Mouse (Mus musculus) embryonic facial prominence, embryonic 10.5 days (tissue): ENCODE measurements around the gene Tmem102. TPM values are rescaled to one million over a fixed set of nuclear protein-coding genes. Genes with fewer than 3 reads are reported as not detected.

ENCODE experiments used
- DNase-seq: peaks from one replicate; pipeline ENCODE4 v3.0.0-alpha.2; 2017; ENCODE audit warnings: low spot score
- H3K27ac ChIP-seq: fragments of 300-500 bp; sonication (generic); replicated peaks from 2 replicates; pipeline ENCODE4 v1.5.1; 2016; ENCODE audit warnings: mild to moderate bottlenecking
- H3K27me3 ChIP-seq: fragments of 300-500 bp; sonication (generic); replicated peaks from 2 replicates; pipeline ENCODE4 v1.6.1; 2016; ENCODE audit warnings: low read depth, mild to moderate bottlenecking; ENCODE audit not compliant: poor library complexity, severe bottlenecking
- H3K36me3 ChIP-seq: fragments of 300-500 bp; sonication (generic); replicated peaks from 2 replicates; pipeline ENCODE4 v1.6.1; 2016; ENCODE audit warnings: mild to moderate bottlenecking, moderate library complexity
- H3K4me1 ChIP-seq: fragments of 300-500 bp; sonication (generic); 2 replicates; pipeline ENCODE4 v1.6.1; 2016
- H3K4me3 ChIP-seq: fragments of 300-500 bp; sonication (generic); 2 replicates; pipeline ENCODE4 v1.5.1; 2016; ENCODE audit warnings: mild to moderate bottlenecking, moderate library complexity
- H3K9me3 ChIP-seq: fragments of 300-500 bp; sonication (generic); 2 replicates; pipeline ENCODE4 v1.6.1; 2016; ENCODE audit warnings: mild to moderate bottlenecking
- WGBS: fragments of 180-500 bp; shearing (Covaris S2); methylation state at CpG from one replicate; pipeline ENCODE4 v1.1.7; 2016; 5-methylcytosine and 5-hydroxymethylcytosine counted together
- polyA plus RNA-seq: library from polyadenylated mRNA; unstranded; fragments of >200 nt; fragmentation: Nextera tagmentation; extraction: Ambion mirVana; gene quantifications from 2 replicates; pipeline ENCODE4 v1.2.1, GENCODE M21; 2016

Gene Tmem102
- 2.1 and 2.7 TPM in 2 replicates for polyA plus RNA-seq

DNA sequence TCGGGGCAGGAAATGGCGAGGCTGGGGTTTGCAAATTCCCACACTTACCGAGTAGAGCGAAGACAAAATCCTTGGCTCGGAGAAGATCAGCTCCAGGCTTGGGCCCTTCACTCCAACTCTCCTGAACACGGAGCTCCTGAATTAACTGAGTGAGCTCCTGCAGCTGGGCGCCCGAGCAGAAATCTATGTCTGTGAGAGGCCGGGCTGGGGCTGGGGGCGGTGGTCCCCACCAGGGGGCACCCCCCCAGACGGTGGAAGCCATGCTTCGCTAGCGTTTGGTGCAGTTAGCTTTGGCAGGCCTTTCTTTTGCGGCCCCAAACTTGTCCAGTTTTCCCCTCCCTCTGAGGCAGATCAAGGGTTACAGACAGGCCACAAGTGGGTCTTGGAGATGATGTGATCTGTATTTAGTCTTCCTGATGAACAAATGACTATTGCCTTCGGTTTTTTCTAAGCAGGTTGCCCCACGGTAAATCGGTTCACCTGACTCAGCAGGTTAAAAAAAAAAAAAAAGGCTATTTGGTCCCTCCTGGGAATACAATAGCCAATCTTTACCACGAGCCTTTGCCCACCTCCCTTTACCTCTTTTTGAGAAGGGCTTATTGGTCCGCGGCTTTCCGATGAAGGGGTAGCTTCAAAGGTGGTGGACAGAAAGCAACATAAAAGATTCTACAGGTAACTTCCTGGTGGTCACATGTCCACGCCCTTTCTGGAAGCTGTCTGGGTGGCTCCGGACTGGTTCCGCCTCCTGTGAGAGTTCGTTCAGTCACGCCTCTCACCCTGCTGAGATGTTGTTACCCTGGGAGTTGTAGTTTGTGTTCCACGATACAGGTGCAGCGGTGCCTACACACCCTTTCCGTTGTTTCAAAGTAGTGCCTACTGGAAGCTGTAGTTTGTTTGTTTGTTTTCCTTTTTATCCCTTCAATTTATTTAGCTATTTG is at the start of gene Tmem102:
Gene Tmem102, minus strand, starts transcription at position 653 of the 938 bp plus-strand sequence.
- DNase-seq: peak; percentile 37
- H3K9me3 ChIP-seq: no peaks in the 10 kb centered on the region; the same call in 1 of the 2 replicates
- H3K27me3 ChIP-seq: peaks cover 73% of the 10 kb centered on the region
- H3K27ac ChIP-seq: no peak within 1 kb of the TSS
- H3K4me3 ChIP-seq: peak within 1 kb of the TSS; percentile 67
- H3K36me3 ChIP-seq: no peaks in the 10 kb centered on the region
- WGBS: 4% methylated on average over 29 of the region's 29 CpGs
- H3K4me1 ChIP-seq: peaks cover 49% of the 10 kb centered on the region

DNA sequence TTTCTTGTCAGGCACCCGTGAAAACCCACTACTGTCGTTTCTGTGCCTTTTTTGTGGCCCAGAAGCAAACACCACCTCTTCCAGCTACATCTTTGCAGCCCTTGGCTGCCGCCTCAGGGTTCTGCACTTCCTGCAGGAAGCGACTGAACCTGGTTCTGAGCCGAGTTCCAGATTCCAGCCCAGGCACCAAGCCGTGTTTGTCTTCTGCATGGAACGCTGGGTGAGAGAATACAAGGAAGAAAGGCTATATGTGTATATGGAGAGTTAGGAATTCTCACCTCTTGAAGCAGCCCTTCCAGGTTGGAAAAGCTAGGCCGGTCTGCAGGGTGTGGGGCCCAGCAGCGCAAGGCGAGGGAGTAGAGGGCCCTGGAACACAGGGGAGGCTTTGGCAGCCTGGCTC is 49.3 kb upstream of the Tmem102 start:
- peaks cover 39% of the 10 kb centered on the region for H3K27me3 ChIP-seq
- H3K4me3 ChIP-seq: no peak overlapping the region
- peaks cover 27% of the 10 kb centered on the region for H3K4me1 ChIP-seq
- no peak for DNase-seq
- peaks cover 35% of the 10 kb centered on the region for H3K36me3 ChIP-seq
- 86% methylated on average over 10 of the region's 10 CpGs for WGBS
- H3K27ac ChIP-seq: peak overlapping the region; percentile 52; the same call in 1 of the 2 replicates
- H3K9me3 ChIP-seq: no peaks in the 10 kb centered on the region

DNA sequence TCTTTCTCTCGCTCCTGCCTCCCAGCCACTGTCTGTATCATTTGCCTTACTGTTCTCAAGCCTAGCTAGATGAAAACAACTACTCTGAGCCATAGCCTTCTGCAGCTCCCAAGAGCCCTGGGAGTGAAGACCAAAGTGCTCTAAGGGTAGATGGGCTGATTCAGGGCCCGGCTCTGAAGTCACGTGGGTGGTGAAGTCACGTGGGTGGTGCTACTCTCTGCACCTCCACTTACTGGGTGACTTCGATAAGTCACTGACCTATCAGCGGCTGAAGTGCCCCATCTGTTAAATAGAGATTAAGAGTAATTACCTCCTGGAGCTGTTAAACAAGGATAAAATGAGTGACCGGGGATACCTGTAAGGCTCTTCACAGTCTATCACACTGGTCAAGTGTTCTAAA is 48.6 kb upstream of the Tmem102 start:
- H3K27me3 ChIP-seq: peaks cover 32% of the 10 kb centered on the region
- 0 out of 2 replicates have a peak overlapping the region, but pooled peaks have one; percentile 41 for H3K27ac ChIP-seq
- 77% methylated on average over 7 of the region's 7 CpGs for WGBS
- 0 out of 2 replicates have a peak overlapping the region, but pooled peaks have one; percentile 14 for H3K4me3 ChIP-seq
- DNase-seq: no peak
- H3K36me3 ChIP-seq: peaks cover 42% of the 10 kb centered on the region
- peaks cover 27% of the 10 kb centered on the region for H3K4me1 ChIP-seq
- no peaks in the 10 kb centered on the region for H3K9me3 ChIP-seq

DNA sequence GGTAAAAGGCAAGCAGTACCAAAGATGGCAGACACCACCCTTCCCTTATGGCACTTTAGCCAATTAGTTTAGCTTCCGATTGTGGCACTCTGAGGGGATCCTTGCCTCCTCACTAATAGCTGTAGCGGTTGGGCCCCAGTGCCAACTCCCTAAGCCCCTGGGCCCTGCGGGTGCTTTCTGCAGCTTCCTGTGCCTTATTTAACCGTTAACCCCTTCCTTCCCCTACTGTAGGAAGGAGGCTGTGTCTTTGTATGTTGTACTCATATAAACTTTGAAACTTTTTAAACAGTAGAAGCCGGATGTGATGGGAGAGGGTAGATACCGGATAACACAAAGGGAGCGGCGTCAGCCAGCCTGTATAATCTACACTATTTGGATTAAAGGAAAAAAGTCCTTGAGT is 45.3 kb upstream of the Tmem102 start:
- Histone ChIP-seq H3K27ac (no peak overlapping the region), H3K27me3 (0 out of 2 replicates have a peak, but pooled peaks cover under 1% of the 10 kb centered on the region), H3K9me3 (no peaks in the 10 kb centered on the region), H3K36me3 (peaks cover 57% of the 10 kb centered on the region), H3K4me1 (peaks cover 47% of the 10 kb centered on the region), H3K4me3 (no peak overlapping the region)
- DNase-seq: no peak
- 79% methylated on average over 8 of the region's 8 CpGs for WGBS

DNA sequence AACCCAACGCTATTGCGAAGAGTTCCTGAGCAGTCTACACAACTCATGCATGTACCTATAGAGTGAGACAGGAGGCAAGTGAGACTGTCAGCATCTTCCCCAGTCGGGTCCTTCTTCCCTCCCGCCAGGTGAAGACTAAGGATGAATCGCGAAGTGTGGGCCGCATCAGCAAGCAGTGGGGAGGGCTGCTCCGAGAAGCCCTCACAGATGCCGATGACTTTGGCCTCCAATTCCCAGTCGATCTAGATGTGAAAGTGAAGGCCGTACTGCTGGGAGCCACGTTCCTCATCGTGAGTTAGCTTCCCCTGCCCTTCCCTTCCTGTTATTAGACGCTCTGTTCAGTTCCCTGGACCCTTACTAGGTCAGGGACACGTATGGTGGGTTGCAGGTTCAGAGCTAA is 44.5 kb upstream of the Tmem102 start:
- Histone ChIP-seq H3K4me1 (peaks cover 46% of the 10 kb centered on the region), H3K9me3 (no peaks in the 10 kb centered on the region), H3K36me3 (peaks cover 57% of the 10 kb centered on the region), H3K4me3 (no peak overlapping the region), H3K27me3 (no peaks in the 10 kb centered on the region), H3K27ac (no peak overlapping the region)
- 93% methylated on average over 15 of the region's 15 CpGs for WGBS
- DNase-seq: no peak

DNA sequence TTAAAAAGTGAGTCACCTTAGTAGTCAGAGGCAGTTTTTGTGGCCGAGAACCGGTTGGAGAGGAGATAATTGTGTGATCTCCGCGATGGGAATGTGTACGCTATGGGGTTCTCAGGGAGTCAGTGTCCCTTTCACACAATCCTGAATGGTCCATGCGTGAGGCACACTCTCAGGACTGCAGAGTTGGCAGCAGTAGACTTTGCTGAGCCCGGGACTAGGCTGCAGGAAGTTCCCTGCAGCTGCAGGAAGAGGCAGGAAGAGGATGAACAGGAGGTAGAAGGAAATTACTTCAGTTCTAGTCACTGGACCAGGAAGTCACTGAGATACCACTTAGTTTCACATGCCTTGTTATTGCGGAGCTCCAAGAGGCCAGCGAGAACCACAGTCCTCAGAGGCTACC is 43.7 kb upstream of the Tmem102 start:
- H3K4me1 ChIP-seq: peaks cover 46% of the 10 kb centered on the region
- no peaks in the 10 kb centered on the region for H3K27me3 ChIP-seq
- H3K27ac ChIP-seq: no peak overlapping the region
- 93% methylated on average over 9 of the region's 9 CpGs for WGBS
- H3K9me3 ChIP-seq: no peaks in the 10 kb centered on the region
- H3K36me3 ChIP-seq: peaks cover 57% of the 10 kb centered on the region
- peak overlapping the region; percentile 21; the same call in 1 of the 2 replicates for H3K4me3 ChIP-seq
- no peak for DNase-seq

DNA sequence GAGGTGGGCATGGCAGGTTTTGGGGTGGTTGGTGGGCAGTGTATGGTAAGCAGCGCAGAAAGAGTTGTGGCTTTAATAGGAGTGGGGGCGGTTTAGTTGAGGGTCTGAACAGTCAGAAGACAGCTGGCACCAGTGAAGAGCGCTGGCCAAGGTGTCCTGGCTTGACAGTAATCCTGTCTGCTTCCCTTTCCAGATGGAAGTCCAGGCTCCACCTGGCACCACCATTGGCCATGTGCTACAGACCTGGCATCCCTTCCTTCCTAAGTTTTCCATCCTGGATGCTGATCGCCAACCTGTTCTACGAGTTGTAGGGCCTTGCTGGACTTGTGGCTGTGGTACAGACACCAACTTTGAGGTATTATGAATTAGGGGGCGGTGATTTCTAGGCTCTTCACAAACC is 42.6 kb upstream of the Tmem102 start:
- H3K4me3 ChIP-seq: peak overlapping the region; percentile 79
- H3K27me3 ChIP-seq: no peaks in the 10 kb centered on the region
- 92% methylated on average over 6 of the region's 6 CpGs for WGBS
- DNase-seq: no peak
- peak overlapping the region; percentile 94; the same call in 1 of the 2 replicates for H3K27ac ChIP-seq
- H3K4me1 ChIP-seq: peaks cover 39% of the 10 kb centered on the region
- H3K36me3 ChIP-seq: peaks cover 55% of the 10 kb centered on the region
- no peaks in the 10 kb centered on the region for H3K9me3 ChIP-seq

DNA sequence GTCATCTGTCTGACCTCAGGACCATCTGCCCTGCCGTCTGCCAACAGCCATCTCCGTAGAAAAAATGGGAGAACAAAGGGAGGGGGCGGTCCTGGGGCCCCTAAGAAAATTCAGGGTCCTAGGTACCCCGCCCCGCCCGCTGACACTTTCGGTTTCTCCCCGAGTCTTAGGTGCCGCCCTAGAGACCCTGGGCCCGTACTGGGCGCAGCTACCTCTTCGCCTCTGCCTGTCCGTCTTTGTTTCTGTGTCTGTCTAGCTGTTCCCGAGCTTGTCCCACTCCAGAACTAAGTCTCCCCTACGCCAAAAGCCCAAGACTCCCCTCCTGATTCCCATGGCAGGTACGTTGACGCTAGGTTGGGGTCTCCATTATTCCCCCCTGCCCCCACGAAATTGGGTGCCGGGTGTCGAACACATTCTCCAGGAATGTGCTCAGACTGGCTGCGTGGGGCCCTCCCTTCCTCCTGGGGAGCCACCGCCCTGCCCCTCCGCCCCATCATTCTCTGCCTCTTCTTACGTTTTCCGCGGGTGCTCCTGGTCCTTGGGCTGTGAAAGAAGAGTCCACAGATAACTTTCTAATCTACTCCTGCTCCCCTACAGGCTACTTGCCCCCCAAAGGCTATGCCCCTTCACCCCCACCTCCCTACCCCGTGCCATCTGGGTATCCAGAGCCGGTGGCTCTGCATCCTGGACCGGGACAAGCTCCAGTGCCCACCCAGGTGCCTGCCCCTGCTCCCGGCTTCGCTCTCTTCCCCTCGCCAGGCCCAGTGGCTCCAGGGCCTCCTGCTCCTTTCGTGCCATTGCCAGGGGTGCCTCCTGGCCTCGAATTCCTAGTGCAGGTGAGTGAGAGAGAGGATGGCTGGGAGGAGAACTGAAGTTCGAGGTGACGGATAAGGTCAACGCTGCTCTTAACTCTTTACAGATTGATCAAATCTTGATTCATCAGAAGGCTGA is 41.6 kb upstream of the Tmem102 start:
- DNase-seq: peak; percentile 61
- no peaks in the 10 kb centered on the region for H3K27me3 ChIP-seq
- H3K9me3 ChIP-seq: no peaks in the 10 kb centered on the region
- 12% methylated on average over 37 of the region's 37 CpGs for WGBS
- H3K36me3 ChIP-seq: peaks cover 45% of the 10 kb centered on the region
- peaks cover 38% of the 10 kb centered on the region for H3K4me1 ChIP-seq
- H3K4me3 ChIP-seq: peak overlapping the region; percentile 79
- H3K27ac ChIP-seq: peak overlapping the region; percentile 94

DNA sequence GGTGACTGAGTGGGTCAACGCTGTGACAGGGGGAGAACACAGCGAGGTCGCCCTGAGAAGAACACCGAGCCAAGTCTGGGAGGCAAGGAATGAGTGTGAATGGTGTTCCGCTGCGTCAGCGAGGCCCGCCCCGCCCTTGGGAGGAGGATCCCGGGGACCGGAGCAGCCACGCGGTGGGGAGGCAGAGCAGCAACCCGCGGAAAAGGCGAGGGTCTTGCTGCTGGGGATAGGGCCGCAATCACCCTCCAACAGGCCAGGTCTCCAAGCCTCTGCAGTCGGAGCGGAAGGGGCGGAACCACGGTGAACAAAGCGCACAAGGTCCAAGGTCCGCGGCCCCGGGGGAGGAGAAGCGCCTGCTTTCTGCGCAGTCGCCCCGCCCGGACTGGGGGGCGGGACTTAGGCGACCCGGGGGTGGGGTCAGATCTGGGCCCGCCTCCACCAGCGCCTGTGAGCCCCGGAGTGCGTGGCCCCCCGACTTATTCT is 40.8 kb upstream of the Tmem102 start, which contains the start of gene Plscr3:
Gene Plscr3, plus strand, starts transcription at position 179 of the 483 bp plus-strand sequence.
- H3K4me1 ChIP-seq: peaks cover 38% of the 10 kb centered on the region
- peaks cover 37% of the 10 kb centered on the region for H3K36me3 ChIP-seq
- peak; percentile 97 for DNase-seq
- H3K9me3 ChIP-seq: no peaks in the 10 kb centered on the region
- H3K27ac ChIP-seq: peak within 1 kb of the TSS; percentile 94
- under 1% methylated on average over 38 of the region's 38 CpGs for WGBS
- no peaks in the 10 kb centered on the region for H3K27me3 ChIP-seq
- peak within 1 kb of the TSS; percentile 79 for H3K4me3 ChIP-seq

DNA sequence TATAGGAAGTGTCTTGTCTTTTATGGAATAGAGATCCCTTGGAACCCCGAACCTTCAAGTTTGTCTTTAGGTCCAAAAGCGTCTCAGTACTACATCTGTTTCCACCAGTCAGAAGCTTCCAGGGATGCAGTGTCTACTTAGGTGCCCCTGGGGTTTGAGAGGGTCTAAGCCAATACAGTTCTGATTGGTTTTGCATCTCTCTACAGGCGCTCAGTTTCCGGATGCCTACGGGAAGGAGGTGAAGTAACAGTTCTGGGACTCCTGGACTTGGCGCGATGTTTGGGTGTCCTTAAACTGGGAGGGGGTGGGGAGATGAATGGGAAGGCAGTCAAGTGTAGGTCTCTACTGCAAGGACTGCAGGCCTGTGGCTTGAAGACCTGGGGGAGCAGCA is 33.3 kb upstream of the Tmem102 start:
- WGBS: under 1% methylated on average over 7 of the region's 7 CpGs
- Histone ChIP-seq H3K27ac (peak overlapping the region; percentile 90), H3K4me1 (peaks cover 55% of the 10 kb centered on the region), H3K36me3 (peaks cover 3% of the 10 kb centered on the region), H3K4me3 (peak overlapping the region; percentile 88), H3K9me3 (no peaks in the 10 kb centered on the region), H3K27me3 (peaks cover 33% of the 10 kb centered on the region)
- no peak for DNase-seq

DNA sequence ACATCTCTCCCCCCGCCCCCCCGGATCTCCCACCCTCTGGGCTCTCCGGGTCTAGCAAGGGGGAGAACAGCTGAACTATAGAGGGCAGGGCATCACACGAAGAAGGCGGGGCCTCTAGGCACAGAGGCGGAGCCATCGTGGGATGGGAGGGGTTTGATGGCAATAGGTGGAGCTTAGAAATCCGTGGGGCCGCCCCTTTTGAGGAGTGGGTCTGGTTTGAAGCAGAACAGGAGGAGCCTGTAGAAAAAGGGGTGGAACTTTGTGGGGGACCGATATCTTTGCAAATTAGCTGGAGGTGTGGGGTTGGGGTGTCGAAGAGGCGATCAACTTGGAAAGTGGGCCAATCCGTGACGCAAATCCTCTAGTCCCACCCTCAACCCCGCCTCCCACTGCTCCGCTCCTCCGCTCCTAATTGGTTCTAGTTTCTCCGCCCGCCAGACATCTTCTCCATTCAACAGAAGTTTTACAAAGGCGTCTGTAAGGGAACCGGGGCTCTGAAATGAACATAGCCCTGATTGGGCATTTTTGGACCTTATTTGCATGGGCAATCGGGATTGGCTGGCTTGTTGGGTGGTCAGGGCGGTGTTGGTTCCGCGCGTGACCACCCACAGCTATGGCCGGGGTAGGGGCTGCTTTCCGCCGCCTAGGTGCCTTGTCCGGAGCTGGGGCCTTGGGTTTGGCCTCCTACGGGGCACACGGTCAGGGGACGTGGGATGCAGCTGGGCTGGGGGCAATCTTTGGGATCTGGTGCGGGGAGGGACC is 32.7 kb upstream of the Tmem102 start, which contains the start of gene Tmem256:
Gene Tmem256, plus strand, starts transcription at position 563 of the 762 bp plus-strand sequence.
- peak within 1 kb of the TSS; percentile 90 for H3K27ac ChIP-seq
- H3K4me3 ChIP-seq: peak within 1 kb of the TSS; percentile 88
- peaks cover 58% of the 10 kb centered on the region for H3K4me1 ChIP-seq
- H3K9me3 ChIP-seq: no peaks in the 10 kb centered on the region
- H3K36me3 ChIP-seq: peaks cover 9% of the 10 kb centered on the region
- H3K27me3 ChIP-seq: peaks cover 38% of the 10 kb centered on the region
- 1% methylated on average over 34 of the region's 34 CpGs for WGBS
- peak; percentile 96 for DNase-seq
